Mouse (Mus musculus): ENCODE results near the gene Rack1. TPM values are rescaled to one million over a fixed set of nuclear protein-coding genes. Genes with fewer than 3 reads are reported as not detected.

Gene Rack1
- total and polyA plus RNA-seq, 3 experiments: 376 to 5,815 (median 4,421) TPM

DNA sequence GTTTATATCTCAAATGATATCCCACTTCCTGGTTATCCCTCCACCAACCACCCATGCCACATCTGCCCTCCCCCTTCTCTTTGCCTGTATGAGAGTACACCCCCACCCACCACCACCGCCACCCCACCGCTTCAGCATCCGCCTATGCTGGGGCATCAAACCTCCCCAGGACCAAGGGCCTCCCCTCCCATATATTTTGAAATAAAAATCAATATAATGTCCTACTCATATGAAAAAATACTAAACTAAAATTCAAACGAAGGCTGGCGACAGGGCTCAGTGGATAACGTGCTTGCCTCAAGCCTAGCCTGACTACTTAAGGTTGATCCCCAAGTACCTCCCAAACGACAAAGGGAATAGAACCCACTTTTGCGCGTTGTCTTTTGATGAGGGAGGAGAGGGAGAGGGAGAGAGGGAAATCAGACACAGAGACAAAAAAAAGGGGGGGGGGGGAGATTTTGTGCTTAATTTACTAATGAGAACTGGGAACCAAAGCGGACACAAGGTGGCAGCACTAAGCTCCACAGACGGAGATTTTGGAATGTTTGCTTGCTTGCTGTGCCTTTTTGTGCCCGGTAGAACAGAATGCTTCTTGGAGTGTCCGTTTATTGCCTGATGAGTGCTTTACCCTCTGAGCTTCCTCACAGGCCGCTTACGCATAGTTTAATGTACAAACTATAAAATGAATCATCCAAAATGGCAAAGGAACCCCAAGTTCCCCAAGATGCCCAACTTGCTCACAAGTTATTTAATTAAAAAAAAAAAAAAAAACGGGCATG is 11.6 kb upstream of the Rack1 start:
- TF ChIP-seq ETS1 (IDR thresholded peaks at IDR 0.05; ENCODE audit: low read depth, low read length) (peak; percentile 62), E2F4 (IDR thresholded peaks at IDR 0.05; ENCODE audit: borderline replicate concordance, low read depth, low read length) (no peak), ZNF384 (IDR thresholded peaks at IDR 0.05; ENCODE audit: low read depth, low read length) (peak; percentile 83), CHD1 (IDR thresholded peaks at IDR 0.05; ENCODE audit: low read depth, low read length) (peak; percentile 62; the same call in 1 of the 2 replicates), SIN3A (IDR thresholded peaks at IDR 0.05; ENCODE audit: low read length) (peak; percentile 77), GATA1 (IDR thresholded peaks at IDR 0.05; ENCODE audit: low read depth, low read length) (0 out of 2 replicates have a peak, but pooled peaks have one; percentile 3), TBP (IDR thresholded peaks at IDR 0.05; ENCODE audit: low read depth, low read length) (peak; percentile 74), MAX (IDR thresholded peaks at IDR 0.05; ENCODE audit: low read length) (peak; percentile 42; the same call in 1 of the 2 replicates), HCFC1 (IDR thresholded peaks at IDR 0.05; ENCODE audit: low read depth, low read length) (peak; percentile 72), RAD21 (IDR thresholded peaks at IDR 0.05; ENCODE audit: low read depth, low read length) (peak; percentile 60), MAFK (IDR thresholded peaks at IDR 0.05; ENCODE audit: borderline replicate concordance, low read depth, low read length) (no peak), MAZ (IDR thresholded peaks at IDR 0.05; ENCODE audit: low read depth, low read length) (peak; percentile 94; the same call in 1 of the 2 replicates), MXI1 (IDR thresholded peaks at IDR 0.05; ENCODE audit: low read depth, low read length) (peak; percentile 64), MYC (IDR thresholded peaks at IDR 0.05; ENCODE audit: low read depth, low read length) (0 out of 2 replicates have a peak, but pooled peaks have one; percentile 41), NRF1 (IDR thresholded peaks at IDR 0.05; ENCODE audit: insufficient read depth, low read depth, low read length, poor library complexity, severe bottlenecking) (no peak), ZC3H11A (IDR thresholded peaks at IDR 0.05; ENCODE audit: low read depth, low read length) (peak; percentile 39; the same call in 1 of the 2 replicates), RCOR1 (IDR thresholded peaks at IDR 0.05; ENCODE audit: low read depth, low read length) (peak; percentile 39; the same call in 1 of the 2 replicates), SMC3 (IDR thresholded peaks at IDR 0.05; ENCODE audit: low read depth, low read length) (peak; percentile 86), CTCF (IDR thresholded peaks at IDR 0.05 in 2 of 3, conservative IDR thresholded peaks at IDR 0.05 in 1 of 3; ENCODE audit: control insufficient read depth in 1 of 3, insufficient read depth in 1 of 3, low read depth in 2 of 3, low read length in 3 of 3, poor library complexity in 1 of 3, severe bottlenecking in 1 of 3) (peak; percentile 67 to 92 (median 75)), MYB (IDR thresholded peaks at IDR 0.05; ENCODE audit: low read depth, low read length) (no peak)
- peaks cover 0 to 12% of the 10 kb centered on the region in 2 experiments; a peak in 2 of 4 replicates for H3K36me3 ChIP-seq (ENCODE audit: control insufficient read depth in 1 of 2, insufficient read depth in 2 of 2, low read length in 2 of 2)
- DNase-seq (ENCODE audit: low read depth, low spot score): peak; percentile 96
- H3K27ac ChIP-seq (ENCODE audit: control insufficient read depth, low read depth, low read length): peak overlapping the region; percentile 86
- peaks cover 9 to 24% of the 10 kb centered on the region in 2 experiments for H3K4me1 ChIP-seq (ENCODE audit: control insufficient read depth in 1 of 2, insufficient read depth in 2 of 2, low read length in 2 of 2)
- H3K9ac ChIP-seq (ENCODE audit: control insufficient read depth, low read depth, low read length, poor library complexity, severe bottlenecking): peak overlapping the region; percentile 74
- H3K79me2 ChIP-seq (ENCODE audit: control insufficient read depth, insufficient read depth, low read length, poor library complexity): no peaks in the 10 kb centered on the region
- no peaks in the 10 kb centered on the region for H3K27me3 ChIP-seq (ENCODE audit: control insufficient read depth in 1 of 2, insufficient read depth in 2 of 2, low read length in 2 of 2)
- no peaks in the 10 kb centered on the region for H3K9me3 ChIP-seq (replicated peaks; ENCODE audit: insufficient read depth, low read length)
- peak overlapping the region; percentile 64 to 65 for H3K4me3 ChIP-seq (ENCODE audit: control insufficient read depth in 1 of 2, insufficient read depth in 1 of 2, low read depth in 2 of 2, low read length in 2 of 2)
